12 mouse cellular contexts compared by ENCODE assay signal in the genomic region with DNA sequence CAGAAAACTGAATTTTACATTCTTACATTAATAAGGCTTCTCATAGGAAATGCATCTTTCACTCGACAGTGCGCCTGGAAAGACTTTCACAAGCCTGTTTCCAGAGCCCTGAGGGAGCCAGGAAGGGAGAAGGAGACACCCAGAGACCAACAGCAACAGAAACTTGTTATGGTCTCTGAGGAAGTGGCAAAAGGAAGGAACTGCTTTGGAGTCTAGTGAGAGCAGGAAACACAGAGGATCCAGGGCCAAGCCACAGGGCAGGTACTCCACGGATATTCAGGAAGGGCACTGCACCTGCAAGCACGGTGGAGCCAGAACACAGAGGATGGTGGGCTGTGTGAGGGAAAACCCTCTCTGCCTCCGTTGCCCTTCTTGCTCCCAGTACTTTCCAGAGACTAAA.
A peak's percentile ranks its signal among the peaks of the same experiment; 100 is the strongest.
DNase-seq lines count a peak whose midpoint lies in the region; ATAC-seq and TF ChIP-seq lines count a peak whose summit lies in the region.
"Had no signal": no experiment of that assay in that cellular context is flagged by ENCODE, and none has a peak within 500 bp of the region (broad histone marks: within the 10 kb centered on the region; RNA-seq: fewer than 3 reads in every experiment).

No protein-coding gene starts in this region.

- no peaks in the 10 kb centered on the region for H3K79me2 ChIP-seq in heart, adult 2 months (replicated peaks; ENCODE audit: control insufficient read depth, insufficient read depth, low read length)

- DNase-seq in heart, adult 2 months, result peak; percentile 25 to 49
- DNase-seq in 416B (ENCODE audit: low read depth), result peak; percentile 11
- DNase-seq in heart, adult 9 months (ENCODE audit: low spot score in 2 of 2), result peak; percentile 22 to 60
- DNase-seq in layer of hippocampus, adult 9-11 months, result no peak
- DNase-seq: liver, embryonic 13.5 days had no signal

- H3K4me3 ChIP-seq in heart, adult 2 months, result no peak overlapping the region
- no peak overlapping the region for H3K4me3 ChIP-seq in heart, embryonic 12.5 days
- no peak overlapping the region for H3K4me3 ChIP-seq in lung, embryonic 15.5 days
- H3K4me3 ChIP-seq: hindbrain, embryonic 12.5 days; liver, embryonic 13.5 days; neural tube, embryonic 15.5 days had no signal

- no peaks in the 10 kb centered on the region for H3K27me3 ChIP-seq in heart, adult 2 months (ENCODE audit: control insufficient read depth, insufficient read depth, low read length)
- no peaks in the 10 kb centered on the region for H3K27me3 ChIP-seq in heart, embryonic 12.5 days (replicated peaks)
- no peaks in the 10 kb centered on the region for H3K27me3 ChIP-seq in lung, embryonic 15.5 days
- H3K27me3 ChIP-seq: hindbrain, embryonic 12.5 days; liver, embryonic 13.5 days; neural tube, embryonic 15.5 days had no signal

- no peak overlapping the region for H3K9ac ChIP-seq in heart, adult 2 months (ENCODE audit: low read depth, low read length)
- H3K9ac ChIP-seq in heart, embryonic 12.5 days, result no peak overlapping the region
- H3K9ac ChIP-seq in lung, embryonic 15.5 days, result no peak overlapping the region
- H3K9ac ChIP-seq: hindbrain, embryonic 12.5 days; liver, embryonic 13.5 days; neural tube, embryonic 15.5 days had no signal

- TF ChIP-seq EP300 in heart, adult 2 months (IDR thresholded peaks at IDR 0.05; ENCODE audit: insufficient read depth, low read depth, low read length), result peak; percentile 59; the same call in 1 of the 2 replicates

- no peak for TF ChIP-seq POLR2A in heart, adult 2 months (IDR thresholded peaks at IDR 0.05; ENCODE audit: insufficient read depth, low read depth, low read length)

- H3K4me1 ChIP-seq in heart, adult 2 months (ENCODE audit: control insufficient read depth, insufficient read depth, low read length), result peaks cover 2% of the 10 kb centered on the region
- H3K4me1 ChIP-seq in heart, embryonic 12.5 days (replicated peaks), result peaks cover 8% of the 10 kb centered on the region
- H3K4me1 ChIP-seq in lung, embryonic 15.5 days, result no peaks in the 10 kb centered on the region
- H3K4me1 ChIP-seq: hindbrain, embryonic 12.5 days; liver, embryonic 13.5 days; neural tube, embryonic 15.5 days had no signal

- intact Hi-C loops in heart, adult 2 months (cut with DNase I), result loop anchor here (2.0 kb wide), 1 partner anchor 28 kb away; no protein-coding TSS in a partner anchor

- no peak for ATAC-seq in heart, embryonic 12.5 days (ENCODE audit: insufficient number of reproducible peaks, low FRiP score)
- ATAC-seq in lung, embryonic 15.5 days (ENCODE audit: borderline replicate concordance, extremely low read depth, low FRiP score, low TSS enrichment), result no peak
- no peak for ATAC-seq in erythroid progenitor cell, adult 5-6 weeks (replicated peaks; ENCODE audit: low FRiP score, poor library complexity, severe bottlenecking)
- no peak for ATAC-seq in inflammation-experienced regulatory T-cells, adult 6 months
- ATAC-seq: CD4-positive, CD25-positive, alpha-beta regulatory T cell, adult 4 months had no signal

- TF ChIP-seq CTCF in heart, adult 2 months (IDR thresholded peaks at IDR 0.05), result no peak

- no peak overlapping the region for H3K4me2 ChIP-seq in heart, embryonic 12.5 days
- H3K4me2 ChIP-seq in lung, embryonic 15.5 days, result no peak overlapping the region
- H3K4me2 ChIP-seq: hindbrain, embryonic 12.5 days; liver, embryonic 13.5 days; neural tube, embryonic 15.5 days had no signal

- peak overlapping the region; percentile 10 for H3K27ac ChIP-seq in heart, adult 2 months
- no peak overlapping the region for H3K27ac ChIP-seq in heart, embryonic 12.5 days (ENCODE audit: poor library complexity, severe bottlenecking)
- H3K27ac ChIP-seq in lung, embryonic 15.5 days, result 0 out of 2 replicates have a peak overlapping the region, but pooled peaks have one; percentile 23
- H3K27ac ChIP-seq: hindbrain, embryonic 12.5 days; liver, embryonic 13.5 days; neural tube, embryonic 15.5 days had no signal

- no peaks in the 10 kb centered on the region for H3K9me3 ChIP-seq in heart, embryonic 12.5 days (replicated peaks)
- no peaks in the 10 kb centered on the region for H3K9me3 ChIP-seq in lung, embryonic 15.5 days
- H3K9me3 ChIP-seq: hindbrain, embryonic 12.5 days; liver, embryonic 13.5 days; neural tube, embryonic 15.5 days had no signal

- H3K36me3 ChIP-seq in heart, adult 2 months (ENCODE audit: control insufficient read depth, insufficient read depth, low read length), result peaks cover 4% of the 10 kb centered on the region
- H3K36me3 ChIP-seq in heart, embryonic 12.5 days, result no peaks in the 10 kb centered on the region
- H3K36me3 ChIP-seq in lung, embryonic 15.5 days, result no peaks in the 10 kb centered on the region
- H3K36me3 ChIP-seq: hindbrain, embryonic 12.5 days; liver, embryonic 13.5 days; neural tube, embryonic 15.5 days had no signal

- WGBS in heart, adult 2 months, result 46% methylated on average over 5 of the region's 5 CpGs
- 64% methylated on average over 5 of the region's 5 CpGs for WGBS in heart, embryonic 12.5 days
- WGBS in lung, embryonic 15.5 days, result 66% methylated on average over 5 of the region's 5 CpGs
